Mouse (Mus musculus) fat pad, adult 2 months (tissue): Measurements from ENCODE around the gene Rab11a.
A peak's percentile ranks its signal among the peaks of the same experiment; 100 is the strongest.

Experiments
- DNase-seq: peaks from one replicate; pipeline ENCODE4 v3.0.0-alpha.2; 2011; ENCODE audit warnings: low read depth, low spot score; ENCODE audit errors: extremely low read depth

The Rab11a gene

GRCm38 (mm10) chr9:64737406-64738201 is at the start of gene Rab11a:
Gene Rab11a (minus strand): TSS chr9:64737758.
- peak; percentile 8 for DNase-seq

- DNase-seq, result no peak
Measured at GRCm38 (mm10) chr9:64786216-64786905, 48.8 kb upstream of the Rab11a start.

DNA sequence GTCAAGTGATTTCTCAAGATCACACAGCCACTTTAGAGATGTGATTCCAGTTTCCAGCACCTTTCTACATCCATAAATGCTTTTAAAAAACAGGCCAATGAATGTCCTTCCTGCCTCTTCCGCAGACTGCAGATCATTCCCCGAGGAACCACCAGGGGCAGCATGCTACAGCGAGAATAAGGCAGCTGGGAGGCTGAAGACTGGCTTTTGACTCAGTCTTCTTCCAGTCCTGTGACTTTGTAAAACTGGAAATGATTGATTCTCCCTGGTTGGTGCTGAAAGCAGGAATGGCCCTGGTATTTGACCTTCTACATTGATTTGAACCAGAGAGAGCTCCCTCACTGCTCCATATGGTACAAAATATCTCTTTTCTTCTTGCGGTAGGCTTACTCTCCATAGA is 47.3 kb upstream of the Rab11a start:
- DNase-seq, result no peak

GRCm38 (mm10) chr9:64783511-64783910 is 46.0 kb upstream of the Rab11a start:
- no peak for DNase-seq

- DNase-seq, result no peak
Measured at GRCm38 (mm10) chr9:64779628-64780027, 42.1 kb upstream of the Rab11a start.

- DNase-seq, result no peak
Measured at GRCm38 (mm10) chr9:64778151-64778550, 40.6 kb upstream of the Rab11a start.

- DNase-seq, result no peak
Measured at GRCm38 (mm10) chr9:64777441-64777987, 40.0 kb upstream of the Rab11a start.

DNA sequence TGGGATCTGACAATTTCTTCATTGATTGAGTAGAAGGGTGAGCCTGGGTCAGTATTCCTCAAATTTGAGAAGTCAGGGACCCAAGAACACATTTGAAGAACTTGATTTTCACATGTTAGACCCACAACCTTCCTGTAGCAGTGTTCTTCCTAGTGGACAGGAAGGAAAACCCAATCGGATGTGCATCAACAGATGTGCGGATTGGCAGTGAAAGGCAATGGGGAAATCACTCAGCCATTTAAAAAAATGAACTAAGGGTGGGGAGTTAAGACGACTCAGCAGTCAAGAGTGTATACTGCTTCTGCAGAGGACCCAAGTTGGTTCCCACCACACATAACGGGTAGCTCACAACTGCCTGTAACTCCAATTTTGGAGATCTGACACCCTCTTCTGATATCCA is 37.9 kb upstream of the Rab11a start:
- DNase-seq, result no peak

DNA sequence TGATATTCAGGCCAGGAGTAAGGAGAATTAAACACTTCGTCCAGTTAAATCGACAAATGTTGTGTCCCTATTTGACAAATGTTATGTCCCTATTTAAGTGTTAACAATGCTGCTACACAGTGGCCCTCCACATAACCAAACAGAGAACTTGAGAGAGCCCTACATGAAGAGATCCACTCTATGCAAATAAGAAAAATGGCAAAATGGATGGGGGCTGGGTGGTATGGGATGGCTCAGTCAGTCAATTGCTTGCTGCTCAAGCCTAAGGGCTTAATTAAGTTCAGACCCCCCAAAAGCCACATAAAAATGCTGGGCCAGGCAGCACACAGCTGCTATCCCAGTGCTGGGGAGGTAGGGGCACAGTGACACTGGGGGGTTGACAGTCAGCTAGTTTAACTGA is 37.3 kb upstream of the Rab11a start:
- no peak for DNase-seq

- DNase-seq, result no peak
Measured at GRCm38 (mm10) chr9:64774411-64774811, 36.9 kb upstream of the Rab11a start.

DNA sequence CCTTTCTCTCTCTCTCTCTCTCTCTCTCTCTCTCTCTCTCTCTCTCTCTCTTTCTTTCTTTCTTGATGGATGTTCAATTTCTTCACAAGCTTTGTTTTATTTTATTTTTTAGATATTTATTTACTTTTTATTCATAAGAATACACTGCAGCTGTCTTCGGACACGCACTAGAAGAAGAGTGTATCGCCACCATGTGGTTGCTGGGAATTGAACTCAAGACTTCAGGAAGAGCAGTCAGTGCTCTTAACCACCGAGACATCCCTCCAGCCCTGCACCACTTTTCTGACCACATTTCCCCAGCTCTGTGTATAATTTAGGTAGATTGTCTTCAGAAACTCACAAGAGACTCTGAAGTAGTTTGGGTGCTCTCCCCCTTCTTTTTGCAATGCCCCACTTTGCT is 36.4 kb upstream of the Rab11a start:
- DNase-seq, result no peak

- no peak for DNase-seq
Measured at GRCm38 (mm10) chr9:64773254-64773653, 35.7 kb upstream of the Rab11a start.

GRCm38 (mm10) chr9:64771236-64771635 is 33.7 kb upstream of the Rab11a start:
- DNase-seq, result no peak

GRCm38 (mm10) chr9:64770411-64770849 is 32.9 kb upstream of the Rab11a start:
- no peak for DNase-seq

DNA sequence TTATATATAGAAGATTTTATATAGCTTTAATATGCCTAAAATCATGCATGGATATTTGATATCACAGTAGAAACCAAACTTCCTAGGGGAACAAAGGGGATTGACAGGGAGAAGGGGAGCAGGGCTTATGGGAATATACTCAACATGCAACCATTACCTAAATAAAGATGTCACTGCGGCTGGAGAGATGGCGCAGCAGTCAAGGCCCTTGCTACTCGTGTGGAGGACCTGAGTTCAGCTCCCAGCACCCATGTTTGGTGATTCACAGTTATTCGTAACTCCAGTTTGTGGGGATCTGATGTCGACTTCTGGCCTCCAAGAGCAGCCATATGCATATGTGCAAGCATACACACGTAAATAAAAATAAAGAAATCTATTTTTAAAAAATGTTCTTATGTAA is 32.4 kb upstream of the Rab11a start:
- DNase-seq, result no peak

GRCm38 (mm10) chr9:64769066-64769695 is 31.6 kb upstream of the Rab11a start:
- no peak for DNase-seq

GRCm38 (mm10) chr9:64767796-64768195 is 30.2 kb upstream of the Rab11a start:
- DNase-seq, result no peak

- no peak for DNase-seq
Measured at GRCm38 (mm10) chr9:64766136-64766535, 28.6 kb upstream of the Rab11a start.

DNA sequence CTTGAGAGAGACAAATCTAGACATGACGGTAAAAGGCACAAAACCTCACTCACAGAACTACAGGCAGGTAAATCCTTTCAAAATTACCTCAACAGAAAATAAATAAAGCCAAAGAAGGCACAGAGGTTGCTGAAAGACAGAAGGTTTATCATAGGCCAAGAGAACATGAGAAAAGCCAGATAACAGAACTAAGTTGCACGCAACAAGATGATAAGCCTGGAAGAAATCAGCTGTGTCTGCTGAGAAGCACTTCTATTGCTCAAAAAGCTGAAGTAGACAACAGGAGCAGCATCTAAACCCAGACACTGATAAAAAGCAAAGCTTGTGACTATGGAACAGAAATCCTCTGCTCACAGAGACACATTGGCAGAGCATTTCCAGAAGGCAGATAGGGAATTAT is 27.3 kb upstream of the Rab11a start:
- DNase-seq, result no peak

DNA sequence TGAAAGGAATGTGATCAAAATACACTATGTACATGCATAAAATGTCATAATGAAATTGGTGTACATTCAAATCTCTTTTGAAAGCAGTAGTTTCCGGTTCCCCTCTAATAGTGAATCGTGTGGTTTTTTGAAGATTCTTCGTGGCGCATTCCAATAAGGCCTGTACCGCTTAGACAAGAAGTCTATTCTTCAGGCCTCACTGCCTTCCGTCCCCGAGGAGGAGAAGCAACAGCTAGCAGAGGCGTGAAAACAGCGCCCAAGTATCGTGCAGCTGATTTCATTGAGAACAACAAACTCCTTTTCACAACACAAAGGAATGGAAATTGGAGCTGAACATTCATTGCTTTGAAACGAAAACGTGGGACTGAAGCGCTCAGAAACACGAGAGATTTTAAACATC is 20.5 kb upstream of the Rab11a start:
- no peak for DNase-seq

- no peak for DNase-seq
Measured at GRCm38 (mm10) chr9:64752575-64752974, 15.0 kb upstream of the Rab11a start.

GRCm38 (mm10) chr9:64749314-64749713 is 11.8 kb upstream of the Rab11a start:
- DNase-seq, result no peak
